Mouse (Mus musculus) adrenal gland, adult 8-10 months (tissue): ENCODE results near the gene Hsd17b7. TPM values are rescaled to one million over a fixed set of nuclear protein-coding genes. Genes with fewer than 3 reads are reported as not detected.
"Not testable (repeated sequence)": the region's sequence is repeated elsewhere in the genome, so short reads cannot be mapped to it uniquely, and the experiment has no call there.

Experiments
- DNase-seq: peaks from one replicate; pipeline ENCODE4 v3.0.0; 2022
- total RNA-seq, 4 experiments: library from RNA; stranded (reverse); gene quantifications; 2 replicates each; pipeline ENCODE4 v1.2.4; 2022

Hsd17b7 gene
- 10 to 100 TPM in 3 of 4 experiments, 1 to 10 TPM in 1; 9.0 to 66.5 (median 39.1) TPM for total RNA-seq

- peak; percentile 99 for DNase-seq
Observed at GRCm38 (mm10) chr1:169968792-169969515, at the start of gene Hsd17b7. Hsd17b7 (minus strand) TSS chr1:169969241.

GRCm38 (mm10) chr1:170014784-170015183 lies 45.7 kb upstream of the Hsd17b7 start:
- no peak for DNase-seq

- no peak for DNase-seq
Observed at GRCm38 (mm10) chr1:170010716-170011505, 41.9 kb upstream of the Hsd17b7 start.

DNA sequence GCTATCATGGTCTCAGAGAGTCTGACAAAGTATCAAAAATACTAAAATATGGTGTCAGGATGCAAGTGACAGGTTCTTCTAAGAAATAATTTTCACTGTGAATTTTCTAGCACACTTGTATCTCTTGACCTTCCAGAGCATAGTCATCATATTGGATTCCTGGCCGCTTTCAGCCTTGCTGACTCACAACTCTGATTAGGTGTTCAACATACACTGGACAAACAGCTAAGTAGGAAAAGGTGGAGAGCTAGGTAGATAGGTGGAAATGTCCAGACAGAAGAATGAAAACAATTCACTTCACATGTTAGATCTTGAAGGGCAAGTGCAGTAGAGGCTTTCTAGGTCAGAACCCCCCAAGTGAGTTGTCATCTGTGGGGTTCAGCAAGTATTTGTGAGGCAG lies 40.3 kb upstream of the Hsd17b7 start:
- DNase-seq, result no peak

DNA sequence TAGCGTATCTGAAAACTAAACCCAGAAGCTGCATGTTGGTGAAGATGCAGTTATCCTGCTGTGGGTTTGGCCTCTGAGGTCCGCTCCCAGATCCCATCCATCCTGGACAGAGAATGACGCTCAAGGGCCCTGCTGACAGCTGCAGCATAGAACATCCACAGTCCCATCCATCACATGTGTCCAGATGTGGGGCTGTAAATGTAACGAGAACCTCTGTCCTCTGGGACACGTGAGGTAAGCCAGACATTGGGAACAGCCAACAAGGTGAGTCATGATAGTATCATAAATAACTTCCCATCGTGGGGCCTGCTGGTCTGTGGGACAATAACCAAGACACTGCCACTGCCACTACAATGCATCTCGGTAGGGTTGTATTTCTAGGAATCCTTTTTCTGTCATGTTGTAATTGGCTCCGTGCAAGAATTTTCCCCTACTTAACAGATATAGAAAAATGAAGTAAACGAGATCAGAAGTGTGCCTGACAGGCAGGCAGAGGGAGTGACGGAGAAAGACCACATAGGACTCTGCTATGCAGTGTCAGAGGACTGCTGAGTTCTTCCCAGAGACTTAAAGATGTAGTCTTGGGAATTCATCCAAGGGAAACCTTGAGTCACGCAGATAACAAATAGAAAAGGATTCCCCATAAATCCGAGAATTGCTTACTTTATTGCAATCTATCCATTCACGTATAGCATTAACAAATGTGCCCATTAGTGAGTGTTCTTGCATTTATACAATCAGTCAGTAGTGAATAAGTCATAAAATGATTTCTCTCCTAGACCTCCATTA lies 39.6 kb upstream of the Hsd17b7 start:
- no peak for DNase-seq

GRCm38 (mm10) chr1:170006516-170006915 lies 37.5 kb upstream of the Hsd17b7 start:
- DNase-seq, result no peak

- DNase-seq, result no peak
Observed at GRCm38 (mm10) chr1:170005297-170005696, 36.3 kb upstream of the Hsd17b7 start.

- DNase-seq, result not testable (repeated sequence)
Observed at GRCm38 (mm10) chr1:169993901-169994300, 24.9 kb upstream of the Hsd17b7 start.

DNA sequence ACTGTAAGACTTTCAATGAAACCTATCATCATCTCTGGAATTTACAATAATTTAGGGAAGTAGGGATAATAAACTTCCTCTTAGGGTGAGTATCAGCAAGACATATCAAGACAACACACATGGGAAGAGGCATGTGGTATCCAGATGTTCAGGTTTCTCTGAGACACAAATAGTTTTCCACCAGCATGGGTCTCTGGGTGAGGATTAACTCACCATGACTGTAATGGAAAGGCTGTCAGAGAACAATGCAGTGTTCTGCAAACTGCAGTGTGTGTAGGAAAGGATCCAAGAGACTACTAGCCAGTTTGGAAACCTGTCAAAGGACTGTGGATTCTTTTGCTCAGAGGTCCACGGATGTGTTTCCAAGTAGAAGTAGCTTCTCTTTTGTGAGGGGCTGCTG lies 17.1 kb upstream of the Hsd17b7 start:
- DNase-seq, result no peak

DNA sequence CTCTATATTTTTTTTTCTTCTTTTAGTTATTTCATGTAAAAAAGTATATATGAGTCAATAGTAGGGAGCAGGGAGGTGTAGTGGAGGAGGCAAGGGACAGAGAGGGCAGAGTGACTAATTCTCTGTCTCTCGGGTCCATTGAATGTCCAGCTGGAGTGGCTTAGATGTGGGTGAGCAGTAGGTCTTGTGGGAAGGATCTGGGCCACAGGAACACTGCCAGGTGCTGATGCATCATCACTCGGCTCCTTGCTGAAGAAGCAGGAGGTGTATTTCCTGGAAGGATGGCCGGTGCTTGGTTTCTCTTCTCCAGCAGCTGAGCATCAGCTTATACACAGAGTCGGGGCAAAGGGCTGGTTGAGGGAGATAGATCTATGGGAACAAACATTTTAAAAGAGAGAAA lies 8.6 kb upstream of the Hsd17b7 start:
- DNase-seq, result no peak

DNA sequence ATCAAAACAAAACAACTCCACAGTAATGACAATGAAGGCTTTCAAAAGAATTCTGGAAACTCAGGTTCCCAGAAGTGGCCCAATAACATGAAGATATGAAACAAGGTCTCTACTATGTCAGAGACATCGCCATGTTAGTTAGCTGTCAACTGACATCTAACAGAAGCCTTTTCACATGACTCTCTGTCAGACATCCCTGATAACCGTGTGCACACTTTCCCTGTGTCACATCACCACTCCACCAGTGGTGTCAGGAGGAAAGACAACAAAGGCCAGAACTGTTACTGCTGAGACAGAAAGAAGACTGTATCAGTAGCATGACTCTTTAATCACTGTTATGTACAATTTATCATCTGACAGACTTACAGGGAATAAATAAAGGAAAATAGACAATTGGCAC lies 3.0 kb upstream of the Hsd17b7 start:
- no peak for DNase-seq

DNA sequence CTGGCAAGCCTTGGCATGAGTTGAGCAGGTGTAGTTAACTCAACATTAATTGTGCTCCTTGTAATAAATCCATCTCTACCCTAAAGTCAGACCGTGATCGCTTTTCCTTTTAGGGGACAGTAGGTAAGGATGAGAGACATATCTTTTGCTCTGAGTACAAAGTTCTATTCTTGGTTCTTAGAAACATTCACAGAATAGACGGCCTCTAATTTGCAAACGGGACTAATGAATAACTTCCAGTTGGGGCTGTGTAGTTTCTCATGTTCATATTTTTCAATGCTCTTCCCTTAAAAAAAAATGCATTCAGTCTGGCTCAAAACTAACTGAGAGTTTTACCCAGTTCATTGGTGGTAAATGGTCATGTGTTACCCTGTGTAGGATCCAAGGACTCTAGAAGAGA lies 1.9 kb upstream of the Hsd17b7 start:
- no peak for DNase-seq

GRCm38 (mm10) chr1:169969516-169969886 lies 460 bp upstream of the Hsd17b7 start:
- DNase-seq, result no peak

DNA sequence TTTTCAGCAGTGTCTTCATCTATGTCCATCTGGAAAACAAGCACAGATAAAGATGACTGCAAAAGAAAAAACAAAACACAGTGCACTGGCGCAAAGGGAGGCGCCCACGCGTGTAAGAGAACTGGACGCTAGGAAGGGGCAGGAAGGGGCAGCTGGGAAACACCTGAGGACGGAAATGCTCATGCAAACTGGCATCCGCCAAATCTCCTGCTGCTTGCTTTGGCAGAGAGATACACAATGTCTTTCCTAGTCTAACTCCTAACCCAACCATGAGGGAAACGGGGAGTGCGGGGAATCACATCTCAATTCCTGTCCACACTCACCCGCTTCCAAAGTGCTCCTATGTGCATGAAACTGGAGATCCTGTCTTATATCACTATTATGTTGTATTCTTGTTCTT lies 15.9 kb downstream of the Hsd17b7 start:
- no peak for DNase-seq

- DNase-seq, result no peak
Observed at GRCm38 (mm10) chr1:169952636-169953035, 16.4 kb downstream of the Hsd17b7 start.

DNA sequence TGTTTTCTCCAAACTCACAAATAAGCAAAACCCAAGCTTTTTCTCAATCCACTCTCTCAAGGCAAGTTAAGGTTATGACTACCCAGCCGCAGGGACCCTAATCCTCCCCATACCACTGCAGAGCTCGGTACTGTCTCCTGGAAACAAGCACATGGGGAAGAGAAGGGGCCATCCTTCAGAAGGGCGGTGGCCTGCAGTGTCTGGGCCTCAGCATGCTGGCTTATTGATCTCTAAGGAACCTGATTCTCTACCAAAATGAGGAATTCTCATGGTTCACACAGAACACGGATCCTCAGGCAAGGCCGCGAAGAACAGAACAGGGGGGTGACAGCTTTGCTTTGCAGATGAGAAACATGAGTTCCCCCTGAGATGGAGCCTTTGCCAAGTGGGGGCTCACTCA lies 17.5 kb downstream of the Hsd17b7 start:
- no peak for DNase-seq

- no peak for DNase-seq
Observed at GRCm38 (mm10) chr1:169950651-169951050, 18.4 kb downstream of the Hsd17b7 start.

DNA sequence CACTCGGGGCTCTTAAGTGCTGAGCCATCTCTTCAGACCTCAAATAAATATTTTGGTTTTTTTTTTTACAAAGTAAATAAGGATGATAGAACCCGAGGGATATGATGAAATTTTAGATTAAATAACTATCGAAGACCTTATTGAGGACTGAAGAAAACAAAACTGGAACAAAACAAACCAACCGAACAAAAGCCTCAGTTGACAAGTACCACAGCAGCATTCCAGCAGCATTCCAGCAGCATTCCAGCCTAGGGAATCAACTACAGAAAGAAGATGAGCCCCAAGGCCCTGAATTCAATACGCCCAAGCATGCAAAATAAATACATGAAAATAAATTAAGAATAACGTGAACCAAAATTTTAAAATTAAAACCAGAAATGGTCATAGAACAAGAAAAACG lies 19.1 kb downstream of the Hsd17b7 start:
- DNase-seq, result no peak

- no peak for DNase-seq
Observed at GRCm38 (mm10) chr1:169948866-169949265, 20.2 kb downstream of the Hsd17b7 start.

- DNase-seq, result no peak
Observed at GRCm38 (mm10) chr1:169948280-169948679, 20.8 kb downstream of the Hsd17b7 start.

GRCm38 (mm10) chr1:169947654-169948053 lies 21.4 kb downstream of the Hsd17b7 start:
- DNase-seq, result no peak

DNA sequence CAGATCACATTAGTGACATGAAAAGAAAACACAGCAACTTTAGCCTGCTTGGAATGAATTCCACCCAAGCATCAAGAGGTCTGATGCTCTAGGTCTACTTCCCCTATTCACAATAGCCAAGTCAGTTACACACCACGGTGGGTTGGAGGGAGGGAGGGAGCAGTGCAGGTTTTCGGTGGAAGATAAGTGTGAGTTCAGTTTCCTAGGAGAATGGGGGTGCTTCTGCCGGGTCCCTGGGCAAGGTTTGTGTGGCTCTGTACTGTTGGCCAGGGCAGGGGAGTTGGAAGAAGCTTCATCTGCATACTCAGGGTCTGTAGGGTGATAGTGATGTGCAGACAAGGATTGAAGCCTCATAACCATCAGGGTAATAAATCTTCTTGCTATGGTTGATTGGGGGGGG lies 23.0 kb downstream of the Hsd17b7 start:
- no peak for DNase-seq

- no peak for DNase-seq
Observed at GRCm38 (mm10) chr1:169939345-169939744, 29.7 kb downstream of the Hsd17b7 start.
